Comparison of ENCODE assay signal across 8 mouse cellular contexts in genomic region chr7:45524841-45525621, GRCm38 (mm10). TPM values are rescaled to one million over a fixed set of nuclear protein-coding genes. Genes with fewer than 3 reads are reported as not detected.
DNase-seq lines count a peak whose midpoint lies in the region; ATAC-seq and TF ChIP-seq lines count a peak whose summit lies in the region.

No protein-coding gene starts in this region.

- H3K79me2 ChIP-seq in MEL (ENCODE audit: control insufficient read depth, insufficient read depth, low read length, poor library complexity): peaks cover 27% of the 10 kb centered on the region

- intact Hi-C loops in heart, postnatal 25 days (cut with DNase I): no loop called here
- intact Hi-C loops in left cerebral cortex, postnatal 14 days (cut with DNase I): no loop called here

- peak overlapping the region; percentile 75 for H3K4me2 ChIP-seq in embryonic facial prominence, embryonic 12.5 days (replicated peaks)
- peak overlapping the region; percentile 79 for H3K4me2 ChIP-seq in limb, embryonic 14.5 days (replicated peaks; ENCODE audit: low read depth, low read length, severe bottlenecking)
- peak overlapping the region; percentile 84 for H3K4me2 ChIP-seq in midbrain, embryonic 16.5 days (ENCODE audit: low read length)

- peaks cover 0 to 36% of the 10 kb centered on the region in 2 experiments; a peak in 2 of 4 replicates for H3K36me3 ChIP-seq in MEL (ENCODE audit: control insufficient read depth in 1 of 2, insufficient read depth in 2 of 2, low read length in 2 of 2)
- 0 out of 2 replicates have a peak, but pooled peaks cover 8% of the 10 kb centered on the region for H3K36me3 ChIP-seq in embryonic facial prominence, embryonic 12.5 days
- H3K36me3 ChIP-seq in limb, embryonic 14.5 days (ENCODE audit: control insufficient read depth, insufficient read depth, low read length): peaks cover 15% of the 10 kb centered on the region
- H3K36me3 ChIP-seq in midbrain, embryonic 16.5 days (ENCODE audit: control insufficient read depth, insufficient read depth, low read length): no peaks in the 10 kb centered on the region

- no peak for ATAC-seq in embryonic facial prominence, embryonic 12.5 days (ENCODE audit: insufficient number of reproducible peaks, insufficient read depth, low FRiP score, low TSS enrichment)
- no peak for ATAC-seq in limb, embryonic 14.5 days (ENCODE audit: low FRiP score, low read depth)
- ATAC-seq in midbrain, embryonic 16.5 days: peak; percentile 7; the same call in 1 of the 2 replicates

- TF ChIP-seq POLR2A in MEL (IDR thresholded peaks at IDR 0.05; ENCODE audit: control insufficient read depth in 1 of 2, insufficient read depth in 1 of 2, low read depth in 1 of 2, low read length in 2 of 2, poor library complexity in 1 of 2): peak in 1 of 2 experiments; percentile 54; a peak in 2 of 4 replicates
- TF ChIP-seq POLR2A in limb, embryonic 14.5 days (IDR thresholded peaks at IDR 0.05; ENCODE audit: borderline replicate concordance, extremely low read depth, insufficient read depth, insufficient read length): no peak

- H3K4me1 ChIP-seq in MEL (ENCODE audit: control insufficient read depth in 1 of 2, insufficient read depth in 2 of 2, low read length in 2 of 2): peaks cover 4 to 26% of the 10 kb centered on the region in 2 experiments; a peak in 3 of 4 replicates
- peaks cover 31% of the 10 kb centered on the region for H3K4me1 ChIP-seq in embryonic facial prominence, embryonic 12.5 days
- peaks cover 19% of the 10 kb centered on the region for H3K4me1 ChIP-seq in limb, embryonic 14.5 days (ENCODE audit: control insufficient read depth, insufficient read depth, low read length)
- peaks cover 13% of the 10 kb centered on the region for H3K4me1 ChIP-seq in midbrain, embryonic 16.5 days (ENCODE audit: control insufficient read depth, insufficient read depth, low read length)

- peak; percentile 86 to 95 for TF ChIP-seq EP300 in MEL (IDR thresholded peaks at IDR 0.05; ENCODE audit: low read depth in 1 of 2, low read length in 2 of 2)

- peak overlapping the region; percentile 87 for H3K27ac ChIP-seq in MEL (ENCODE audit: control insufficient read depth, low read depth, low read length)
- peak overlapping the region; percentile 86 for H3K27ac ChIP-seq in embryonic facial prominence, embryonic 12.5 days
- peak overlapping the region; percentile 95; the same call in 1 of the 2 replicates for H3K27ac ChIP-seq in limb, embryonic 14.5 days (replicated peaks; ENCODE audit: low read depth, low read length)
- H3K27ac ChIP-seq in midbrain, embryonic 16.5 days (ENCODE audit: low read length): peak overlapping the region; percentile 66

- peak overlapping the region; percentile 78 to 95 for H3K4me3 ChIP-seq in MEL (ENCODE audit: control insufficient read depth in 1 of 2, insufficient read depth in 1 of 2, low read depth in 2 of 2, low read length in 2 of 2)
- H3K4me3 ChIP-seq in embryonic facial prominence, embryonic 12.5 days: peak overlapping the region; percentile 85
- peak overlapping the region; percentile 82 for H3K4me3 ChIP-seq in limb, embryonic 14.5 days (replicated peaks; ENCODE audit: low read length)
- peak overlapping the region; percentile 66 for H3K4me3 ChIP-seq in midbrain, embryonic 16.5 days (ENCODE audit: low read depth, low read length)

- peak; percentile 97 for DNase-seq in 416B (ENCODE audit: low read depth)
- peak; percentile 92 for DNase-seq in MEL (ENCODE audit: low read depth, low spot score)
- DNase-seq in heart, postnatal 25 days (ENCODE audit: low spot score): peak; percentile 48
- DNase-seq in limb, embryonic 14.5 days (ENCODE audit: low spot score): no peak
- DNase-seq in thymus, postnatal 25 days: no peak
- DNase-seq in left cerebral cortex, postnatal 14 days (ENCODE audit: low spot score in 2 of 2): no peak

- TF ChIP-seq CTCF in MEL (IDR thresholded peaks at IDR 0.05 in 2 of 3, conservative IDR thresholded peaks at IDR 0.05 in 1 of 3; ENCODE audit: control insufficient read depth in 1 of 3, insufficient read depth in 1 of 3, low read depth in 2 of 3, low read length in 3 of 3, poor library complexity in 1 of 3, severe bottlenecking in 1 of 3): no peak

- peak overlapping the region; percentile 92 for H3K9ac ChIP-seq in MEL (ENCODE audit: control insufficient read depth, low read depth, low read length, poor library complexity, severe bottlenecking)
- peak overlapping the region; percentile 85 for H3K9ac ChIP-seq in embryonic facial prominence, embryonic 12.5 days
- peak overlapping the region; percentile 91 for H3K9ac ChIP-seq in limb, embryonic 14.5 days (ENCODE audit: low read depth, low read length, severe bottlenecking)
- peak overlapping the region; percentile 78 for H3K9ac ChIP-seq in midbrain, embryonic 16.5 days (ENCODE audit: low read depth, low read length)

- H3K9me3 ChIP-seq in MEL (replicated peaks; ENCODE audit: insufficient read depth, low read length): no peaks in the 10 kb centered on the region
- H3K9me3 ChIP-seq in embryonic facial prominence, embryonic 12.5 days: no peaks in the 10 kb centered on the region
- no peaks in the 10 kb centered on the region for H3K9me3 ChIP-seq in limb, embryonic 14.5 days (ENCODE audit: control insufficient read depth, low read length)
- no peaks in the 10 kb centered on the region for H3K9me3 ChIP-seq in midbrain, embryonic 16.5 days (replicated peaks; ENCODE audit: control insufficient read depth, low read length, poor library complexity, severe bottlenecking)

- no peak for TF ChIP-seq RAD21 in MEL (IDR thresholded peaks at IDR 0.05; ENCODE audit: low read depth, low read length)

- WGBS in embryonic facial prominence, embryonic 12.5 days: 26% methylated on average over 12 of the region's 12 CpGs
- 21% methylated on average over 12 of the region's 12 CpGs for WGBS in limb, embryonic 14.5 days
- 29% methylated on average over 12 of the region's 12 CpGs for WGBS in midbrain, embryonic 16.5 days

- no peaks in the 10 kb centered on the region for H3K27me3 ChIP-seq in MEL (ENCODE audit: control insufficient read depth in 1 of 2, insufficient read depth in 2 of 2, low read length in 2 of 2)
- H3K27me3 ChIP-seq in embryonic facial prominence, embryonic 12.5 days: no peaks in the 10 kb centered on the region
- no peaks in the 10 kb centered on the region for H3K27me3 ChIP-seq in limb, embryonic 14.5 days (ENCODE audit: control insufficient read depth, insufficient read depth, low read length)
- H3K27me3 ChIP-seq in midbrain, embryonic 16.5 days (ENCODE audit: control insufficient read depth, insufficient read depth, low read depth, low read length): no peaks in the 10 kb centered on the region

RNA-seq across cellular contexts. Expression of gene Ppp1r15a, which starts 1.0 kb away (rescaled TPM):
- 27.0 and 27.2 TPM in 2 replicates for total RNA-seq in MEL (2012; rRNA removed)
- polyA plus RNA-seq in MEL (2012; ENCODE audit: insufficient read depth in 1 of 2, insufficient read length in 2 of 2, low read depth in 1 of 2, low replicate concordance in 2 of 2, missing spikeins in 1 of 2): 10 to 100 TPM in 1 of 2 experiments, not detected in 1; 78.0 TPM
- polyA plus RNA-seq in embryonic facial prominence, embryonic 12.5 days (2016; fragmentation: Nextera tagmentation; extraction: Ambion mirVana): 24.1 and 25.6 TPM in 2 replicates
- 10 to 100 TPM; 22.7 to 23.9 TPM for total RNA-seq in heart, postnatal 25 days (2021)
- polyA plus RNA-seq in limb, embryonic 14.5 days (2012; rRNA removed): 27.5 and 29.8 TPM in 2 replicates
- polyA plus RNA-seq in limb, embryonic 14.5 days (2014; fragmentation: Nextera tagmentation; extraction: Ambion mirVana): 21.2 and 22.1 TPM in 2 replicates
- polyA plus RNA-seq in midbrain, embryonic 16.5 days (2015; fragmentation: Nextera tagmentation; extraction: Ambion mirVana): 10.5 and 13.9 TPM in 2 replicates
- 10 to 100 TPM; 24.2 to 33.3 TPM for total RNA-seq in left cerebral cortex, postnatal 14 days (2021)

RNA-seq across cellular contexts. Expression of gene Plekha4, which starts 1.1 kb away (rescaled TPM):
- 0.12 and 0.36 TPM in 2 replicates for total RNA-seq in MEL (2012; rRNA removed)
- under 1 TPM in 1 of 2 experiments, not detected in 1; 0.65 TPM for polyA plus RNA-seq in MEL (2012; ENCODE audit: insufficient read depth in 1 of 2, insufficient read length in 2 of 2, low read depth in 1 of 2, low replicate concordance in 2 of 2, missing spikeins in 1 of 2)
- 3.0 and 3.2 TPM in 2 replicates for polyA plus RNA-seq in embryonic facial prominence, embryonic 12.5 days (2016; fragmentation: Nextera tagmentation; extraction: Ambion mirVana)
- 1 to 10 TPM; 2.2 to 4.7 TPM for total RNA-seq in heart, postnatal 25 days (2021)
- 13.1 and 17.2 TPM in 2 replicates for polyA plus RNA-seq in limb, embryonic 14.5 days (2012; rRNA removed)
- 4.3 and 4.6 TPM in 2 replicates for polyA plus RNA-seq in limb, embryonic 14.5 days (2014; fragmentation: Nextera tagmentation; extraction: Ambion mirVana)
- 0.81 and 0.87 TPM in 2 replicates for polyA plus RNA-seq in midbrain, embryonic 16.5 days (2015; fragmentation: Nextera tagmentation; extraction: Ambion mirVana)
- 1 to 10 TPM; 1.0 to 2.4 TPM for total RNA-seq in left cerebral cortex, postnatal 14 days (2021)

RNA-seq across cellular contexts. Expression of gene Nucb1, which starts 14.8 kb away (rescaled TPM):
- 196 and 224 TPM in 2 replicates for total RNA-seq in MEL (2012; rRNA removed)
- polyA plus RNA-seq in MEL (2012; ENCODE audit: insufficient read depth in 1 of 2, insufficient read length in 2 of 2, low read depth in 1 of 2, low replicate concordance in 2 of 2, missing spikeins in 1 of 2): 100 to 1,000 TPM in 1 of 2 experiments, 10 to 100 TPM in 1; 92.3 to 343 TPM
- 161 and 172 TPM in 2 replicates for polyA plus RNA-seq in embryonic facial prominence, embryonic 12.5 days (2016; fragmentation: Nextera tagmentation; extraction: Ambion mirVana)
- 100 to 1,000 TPM; 126 to 129 TPM for total RNA-seq in heart, postnatal 25 days (2021)
- polyA plus RNA-seq in limb, embryonic 14.5 days (2012; rRNA removed): 293 and 299 TPM in 2 replicates
- polyA plus RNA-seq in limb, embryonic 14.5 days (2014; fragmentation: Nextera tagmentation; extraction: Ambion mirVana): 239 and 254 TPM in 2 replicates
- 107 and 119 TPM in 2 replicates for polyA plus RNA-seq in midbrain, embryonic 16.5 days (2015; fragmentation: Nextera tagmentation; extraction: Ambion mirVana)
- total RNA-seq in left cerebral cortex, postnatal 14 days (2021): 100 to 1,000 TPM; 109 to 110 TPM

RNA-seq across cellular contexts. Expression of gene Hsd17b14, which starts 29.7 kb away (rescaled TPM):
- 1.8 and 2.0 TPM in 2 replicates for total RNA-seq in MEL (2012; rRNA removed)
- polyA plus RNA-seq in MEL (2012; ENCODE audit: insufficient read depth in 1 of 2, insufficient read length in 2 of 2, low read depth in 1 of 2, low replicate concordance in 2 of 2, missing spikeins in 1 of 2): 1 to 10 TPM in 1 of 2 experiments, not detected in 1; 9.3 TPM
- polyA plus RNA-seq in embryonic facial prominence, embryonic 12.5 days (2016; fragmentation: Nextera tagmentation; extraction: Ambion mirVana): 0.56 and 1.5 TPM in 2 replicates
- total RNA-seq in heart, postnatal 25 days (2021): under 1 TPM; 0.18 to 0.59 TPM
- polyA plus RNA-seq in limb, embryonic 14.5 days (2012; rRNA removed): 1.1 and 1.2 TPM in 2 replicates
- polyA plus RNA-seq in limb, embryonic 14.5 days (2014; fragmentation: Nextera tagmentation; extraction: Ambion mirVana): 0.44 and 0.92 TPM in 2 replicates
- polyA plus RNA-seq in midbrain, embryonic 16.5 days (2015; fragmentation: Nextera tagmentation; extraction: Ambion mirVana): 0.21 TPM in 1 of 2 replicates, not detected in the other
- total RNA-seq in left cerebral cortex, postnatal 14 days (2021): not detected

RNA-seq across cellular contexts. Expression of gene Dhdh, which starts 36.4 kb away (rescaled TPM):
- total RNA-seq in MEL (2012; rRNA removed): 0.08 and 0.10 TPM in 2 replicates
- polyA plus RNA-seq in MEL (2012; ENCODE audit: insufficient read depth in 1 of 2, insufficient read length in 2 of 2, low read depth in 1 of 2, low replicate concordance in 2 of 2, missing spikeins in 1 of 2): 1 to 10 TPM in 1 of 2 experiments, not detected in 1; 1.6 TPM
- 3.0 and 3.7 TPM in 2 replicates for polyA plus RNA-seq in embryonic facial prominence, embryonic 12.5 days (2016; fragmentation: Nextera tagmentation; extraction: Ambion mirVana)
- total RNA-seq in heart, postnatal 25 days (2021): 1 to 10 TPM; 5.9 to 6.7 TPM
- polyA plus RNA-seq in limb, embryonic 14.5 days (2012; rRNA removed): 2.4 and 2.9 TPM in 2 replicates
- 2.0 and 2.6 TPM in 2 replicates for polyA plus RNA-seq in limb, embryonic 14.5 days (2014; fragmentation: Nextera tagmentation; extraction: Ambion mirVana)
- polyA plus RNA-seq in midbrain, embryonic 16.5 days (2015; fragmentation: Nextera tagmentation; extraction: Ambion mirVana): 4.1 and 4.2 TPM in 2 replicates
- 1 to 10 TPM; 2.8 to 2.9 TPM for total RNA-seq in left cerebral cortex, postnatal 14 days (2021)

Comparison
In these comparisons a context has a peak if more than half of its experiments do, and no peak if none do; other contexts are left out.
1. DNase-seq: peak in 416B (single experiment), MEL (single experiment) and heart, postnatal 25 days (single experiment); none in limb, embryonic 14.5 days (single experiment), thymus, postnatal 25 days (single experiment) and left cerebral cortex, postnatal 14 days (0 of 2).
2. Peak in every context shown above with its lines, with median percentiles within 50 percentile points of each other: H3K27ac ChIP-seq, H3K4me3 ChIP-seq, H3K9ac ChIP-seq and H3K4me2 ChIP-seq.